Mouse (Mus musculus) spleen, adult 2 months (tissue): ENCODE data around the gene Abhd13.

Source experiments
- CTCF ChIP-seq: fragments of 200-500 bp; IDR thresholded peaks from 2 replicates; pipeline ENCODE4 v1.5.1; 2011; ENCODE audit warnings: mild to moderate bottlenecking, inconsistent platforms; ENCODE audit not compliant: insufficient read depth, insufficient read length, insufficient replicate concordance; ENCODE audit errors: extremely low read depth
- POLR2A ChIP-seq: fragments of 200-500 bp; IDR thresholded peaks from 2 replicates; pipeline ENCODE4 v1.6.1; 2011; ENCODE audit warnings: low read depth, low read length, inconsistent platforms

GRCm38 (mm10) chr8:10030320-10031060 is 53.0 kb downstream of the Abhd13 start:
- TF ChIP-seq POLR2A (no peak), CTCF (no peak)
